Comparison of ENCODE assay signal across 26 mouse cellular contexts in genomic region chr3:147133408-147133807, GRCm38 (mm10).
"Had no signal": no experiment of that assay in that cellular context is flagged by ENCODE, and none has a peak within 500 bp of the region (broad histone marks: within the 10 kb centered on the region; RNA-seq: fewer than 3 reads in every experiment).

No protein-coding gene starts in this region.

- H3K4me3 ChIP-seq: gastrocnemius, adult 2 months; heart, adult 2 months; heart, embryonic 13.5 days; heart, embryonic 15.5 days; hindbrain, embryonic 13.5 days; hindbrain, embryonic 15.5 days; kidney, embryonic 15.5 days; layer of hippocampus, adult 2 months; left cerebral cortex, adult 2 months; limb, embryonic 10.5 days; limb, embryonic 12.5 days had no signal

- H3K9ac ChIP-seq: heart, embryonic 13.5 days; heart, embryonic 15.5 days; hindbrain, embryonic 13.5 days; hindbrain, embryonic 15.5 days; kidney, embryonic 15.5 days; limb, embryonic 12.5 days had no signal

- H3K4me2 ChIP-seq: heart, embryonic 11.5 days; heart, embryonic 13.5 days; heart, embryonic 15.5 days; hindbrain, embryonic 13.5 days; hindbrain, embryonic 15.5 days; kidney, embryonic 15.5 days; limb, embryonic 12.5 days had no signal

- H3K27ac ChIP-seq: gastrocnemius, adult 2 months; heart, adult 2 months; heart, embryonic 13.5 days; heart, embryonic 15.5 days; hindbrain, embryonic 13.5 days; hindbrain, embryonic 15.5 days; hindbrain, postnatal 0 days; kidney, embryonic 15.5 days; kidney, postnatal 0 days; layer of hippocampus, adult 2 months; left cerebral cortex, adult 2 months; limb, embryonic 10.5 days; limb, embryonic 12.5 days had no signal

- H3K4me1 ChIP-seq: heart, embryonic 13.5 days; hindbrain, embryonic 15.5 days; kidney, embryonic 15.5 days; limb, embryonic 10.5 days; limb, embryonic 12.5 days had no signal

- H3K36me3 ChIP-seq: heart, embryonic 13.5 days; heart, embryonic 15.5 days; hindbrain, embryonic 13.5 days; hindbrain, embryonic 15.5 days; kidney, embryonic 15.5 days; limb, embryonic 10.5 days; limb, embryonic 12.5 days had no signal

- H3K27me3 ChIP-seq: heart, embryonic 13.5 days; heart, embryonic 15.5 days; hindbrain, embryonic 13.5 days; hindbrain, embryonic 15.5 days; kidney, embryonic 15.5 days; limb, embryonic 12.5 days had no signal

- ATAC-seq: hindbrain, postnatal 0 days; intestine, embryonic 16.5 days had no signal

- DNase-seq: gastrocnemius, adult 2 months; gastrocnemius, postnatal 10 days; gastrocnemius, postnatal 36 days; heart, adult 11 months; heart, adult 2 months; heart, postnatal 14 days; heart, postnatal 36 days; kidney, adult 11 months; kidney, adult 2 months; kidney, adult 9 months; kidney, postnatal 14 days; kidney, postnatal 36 days; liver had no signal

- H3K9me3 ChIP-seq: heart, embryonic 13.5 days; heart, embryonic 15.5 days; hindbrain, embryonic 13.5 days; hindbrain, embryonic 15.5 days; kidney, embryonic 15.5 days; limb, embryonic 10.5 days; limb, embryonic 12.5 days had no signal
